Mouse (Mus musculus) neural tube, embryonic 11.5 days (tissue): ENCODE data around the gene Rbpj. TPM values are rescaled to one million over a fixed set of nuclear protein-coding genes. Genes with fewer than 3 reads are reported as not detected.

Source experiments
- ATAC-seq: fragments of 200-750 bp; cut with Nextera tagmentation; 2 replicates; pipeline ENCODE4 v1.8.0; 2017; ENCODE audit warnings: moderate number of reproducible peaks, mild to moderate bottlenecking, moderate TSS enrichment, moderate library complexity; ENCODE audit not compliant: insufficient read depth, low FRiP score, low TSS enrichment
- DNase-seq: peaks from one replicate; pipeline ENCODE4 v3.0.0-alpha.2; 2015; ENCODE audit warnings: low spot score
- H3K27ac ChIP-seq: fragments of 300-500 bp; sonication (generic); 2 replicates; pipeline ENCODE4 v1.5.1; 2014; ENCODE audit warnings: low read depth, mild to moderate bottlenecking, low read length
- H3K27me3 ChIP-seq: fragments of 300-500 bp; sonication (generic); 2 replicates; pipeline ENCODE4 v1.6.1; 2014; ENCODE audit warnings: mild to moderate bottlenecking, low read length, mixed read lengths; ENCODE audit not compliant: control insufficient read depth, insufficient read depth
- H3K36me3 ChIP-seq: fragments of 300-500 bp; sonication (generic); 2 replicates; pipeline ENCODE4 v1.6.1; 2014; ENCODE audit warnings: mild to moderate bottlenecking, low read length, moderate library complexity, mixed read lengths; ENCODE audit not compliant: control insufficient read depth, insufficient read depth
- H3K4me1 ChIP-seq: fragments of 300-500 bp; sonication (generic); 2 replicates; pipeline ENCODE4 v1.6.1; 2014; ENCODE audit warnings: low read length, mixed read lengths; ENCODE audit not compliant: control insufficient read depth, insufficient read depth
- H3K4me2 ChIP-seq: fragments of 300-500 bp; sonication (generic); 2 replicates; pipeline ENCODE4 v1.6.1; 2014; ENCODE audit warnings: low read depth, mild to moderate bottlenecking, moderate library complexity
- H3K4me3 ChIP-seq: fragments of 300-500 bp; sonication (generic); 2 replicates; pipeline ENCODE4 v1.5.1; 2014; ENCODE audit warnings: low read depth, low read length
- H3K9ac ChIP-seq: fragments of 300-500 bp; sonication (generic); 2 replicates; pipeline ENCODE4 v1.6.1; 2014; ENCODE audit warnings: mild to moderate bottlenecking, low read length
- H3K9me3 ChIP-seq: fragments of 300-500 bp; sonication (generic); 2 replicates; pipeline ENCODE4 v1.6.1; 2016; ENCODE audit warnings: low read length; ENCODE audit not compliant: control insufficient read depth
- WGBS: fragments of 180-500 bp; shearing (Covaris S2); extraction: QIAGEN DNeasy Blood & Tissue Kit; methylation state at CpG from one replicate; pipeline ENCODE4 v1.1.7; 2014; 5-methylcytosine and 5-hydroxymethylcytosine counted together
- polyA plus RNA-seq: library from polyadenylated mRNA; unstranded; fragments of >200 nt; fragmentation: Nextera tagmentation; extraction: Ambion mirVana; gene quantifications from 2 replicates; pipeline ENCODE4 v1.2.1, GENCODE M21; 2014

The Rbpj gene
- polyA plus RNA-seq, 1 experiment from 2014 or later = 59.4 TPM

GRCm38 (mm10) chr5:53479891-53480290, 13.9 kb downstream of the Rbpj start:
- no peak for ATAC-seq

DNA sequence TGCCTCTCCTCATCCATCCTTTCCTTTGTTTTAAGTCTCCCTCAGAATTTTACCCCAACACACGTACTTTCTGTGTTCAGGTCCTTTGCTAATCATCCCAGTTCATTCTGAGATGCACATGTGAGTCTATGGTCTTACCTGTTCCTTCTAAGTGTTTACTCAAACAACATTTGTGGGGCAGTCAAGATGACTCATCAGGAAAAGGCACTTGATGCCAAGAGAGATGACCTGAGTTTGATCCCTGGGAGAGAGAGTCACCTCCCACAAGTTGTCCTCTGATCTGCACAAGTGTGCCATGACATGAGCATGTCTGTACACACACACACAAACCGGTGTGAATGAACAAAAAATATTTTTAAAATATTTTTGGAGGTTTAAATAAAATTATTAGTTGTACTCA, 15.1 kb downstream of the Rbpj start:
- Histone ChIP-seq H3K4me2 (no peak overlapping the region), H3K36me3 (no peaks in the 10 kb centered on the region), H3K9ac (no peak overlapping the region), H3K9me3 (no peaks in the 10 kb centered on the region), H3K27ac (no peak overlapping the region), H3K27me3 (no peaks in the 10 kb centered on the region), H3K4me1 (no peaks in the 10 kb centered on the region), H3K4me3 (no peak overlapping the region)
- 97% methylated on average over 2 of the region's 2 CpGs for WGBS
- no peak for DNase-seq
- no peak for ATAC-seq

More at GRCm38 (mm10) chr5:53479891-53480290, 13.9 kb downstream of the Rbpj start:
- Histone ChIP-seq H3K4me1 (no peaks in the 10 kb centered on the region), H3K36me3 (no peaks in the 10 kb centered on the region), H3K9ac (no peak overlapping the region), H3K9me3 (no peaks in the 10 kb centered on the region), H3K4me2 (no peak overlapping the region), H3K27me3 (no peaks in the 10 kb centered on the region), H3K27ac (no peak overlapping the region), H3K4me3 (no peak overlapping the region)
- WGBS = 63% methylated on average over 5 of the region's 5 CpGs
- DNase-seq = no peak

DNA sequence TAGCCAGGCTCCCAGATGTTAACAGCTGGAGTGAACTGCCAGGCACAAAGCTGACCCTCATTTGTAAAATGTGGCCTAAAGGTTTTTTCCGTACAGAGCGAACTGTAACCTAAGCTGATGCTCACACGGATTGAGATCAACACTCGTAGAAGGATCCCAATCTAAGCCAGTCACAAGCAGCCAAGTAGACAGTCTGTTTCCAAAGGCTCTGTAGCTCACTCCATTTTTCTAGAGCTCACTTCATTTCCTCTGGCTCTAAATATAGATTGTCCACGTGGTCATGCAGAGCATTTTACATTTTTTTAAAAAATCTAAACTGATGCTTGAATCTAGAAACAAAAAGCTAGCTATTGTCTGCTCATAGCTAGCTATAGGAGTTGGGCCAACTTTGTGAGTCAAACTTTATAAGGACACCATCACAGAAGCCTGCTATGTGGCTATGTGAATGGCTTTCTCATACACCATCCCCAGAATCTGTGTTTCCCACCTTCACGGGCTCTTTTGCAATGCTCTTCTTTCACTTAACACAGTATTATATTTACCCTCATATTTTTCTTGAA, 19.2 kb downstream of the Rbpj start:
- Histone ChIP-seq H3K4me3 (no peak overlapping the region), H3K9ac (no peak overlapping the region), H3K4me1 (no peaks in the 10 kb centered on the region), H3K36me3 (no peaks in the 10 kb centered on the region), H3K9me3 (no peaks in the 10 kb centered on the region), H3K27ac (no peak overlapping the region), H3K4me2 (no peak overlapping the region), H3K27me3 (no peaks in the 10 kb centered on the region)
- DNase-seq (no peak), ATAC-seq (no peak)
- WGBS = 88% methylated on average over 6 of the region's 6 CpGs

DNA sequence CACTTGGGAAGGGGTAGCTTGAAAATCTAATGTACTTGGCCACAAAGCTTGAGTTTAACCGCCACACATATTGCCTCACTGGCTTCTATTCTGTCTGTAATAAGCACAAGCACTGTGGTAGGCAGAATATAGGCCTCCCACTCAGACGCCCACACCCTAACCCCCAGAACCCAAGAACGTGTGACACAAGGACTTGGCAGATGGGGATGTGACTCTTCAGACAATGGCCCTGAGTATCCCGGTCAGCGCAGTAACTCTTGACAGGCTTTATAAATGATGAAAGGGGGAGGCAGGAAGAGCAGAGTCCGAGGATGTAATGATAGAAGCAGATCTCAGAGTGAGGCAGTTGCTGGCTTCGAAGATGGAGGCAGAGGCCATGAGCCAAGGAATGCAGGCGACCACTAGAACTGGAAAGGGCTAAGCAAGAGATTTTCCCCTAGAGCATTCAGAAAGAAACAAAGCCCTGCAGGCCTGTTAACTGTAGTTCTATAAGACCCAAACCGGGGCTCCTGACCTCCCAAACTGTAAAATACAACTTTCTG, 20.1 kb downstream of the Rbpj start:
- H3K4me1 ChIP-seq = no peaks in the 10 kb centered on the region
- H3K9me3 ChIP-seq = no peaks in the 10 kb centered on the region
- H3K9ac ChIP-seq = no peak overlapping the region
- no peak for ATAC-seq
- no peak for DNase-seq
- H3K4me3 ChIP-seq = no peak overlapping the region
- H3K27ac ChIP-seq = no peak overlapping the region
- H3K36me3 ChIP-seq = no peaks in the 10 kb centered on the region
- H3K4me2 ChIP-seq = no peak overlapping the region
- no peaks in the 10 kb centered on the region for H3K27me3 ChIP-seq
- WGBS = 66% methylated on average over 9 of the region's 9 CpGs

- no peaks in the 10 kb centered on the region for H3K9me3 ChIP-seq
- H3K4me3 ChIP-seq = no peak overlapping the region
- ATAC-seq (no peak), DNase-seq (no peak)
- 43% methylated on average over 11 of the region's 11 CpGs for WGBS
- no peak overlapping the region for H3K4me2 ChIP-seq
- no peaks in the 10 kb centered on the region for H3K36me3 ChIP-seq
- no peaks in the 10 kb centered on the region for H3K4me1 ChIP-seq
- H3K9ac ChIP-seq = no peak overlapping the region
- no peak overlapping the region for H3K27ac ChIP-seq
- H3K27me3 ChIP-seq = no peaks in the 10 kb centered on the region
Measured at GRCm38 (mm10) chr5:53486966-53487592, 21.1 kb downstream of the Rbpj start.

- H3K36me3 ChIP-seq = no peaks in the 10 kb centered on the region
- no peak for ATAC-seq
- H3K9ac ChIP-seq = no peak overlapping the region
- WGBS = 56% methylated on average over 5 of the region's 5 CpGs
- no peak overlapping the region for H3K27ac ChIP-seq
- no peaks in the 10 kb centered on the region for H3K4me1 ChIP-seq
- no peaks in the 10 kb centered on the region for H3K9me3 ChIP-seq
- no peak for DNase-seq
- no peak overlapping the region for H3K4me3 ChIP-seq
- H3K27me3 ChIP-seq = no peaks in the 10 kb centered on the region
- H3K4me2 ChIP-seq = no peak overlapping the region
Measured at GRCm38 (mm10) chr5:53490697-53491099, 24.7 kb downstream of the Rbpj start.

- no peak overlapping the region for H3K9ac ChIP-seq
- H3K36me3 ChIP-seq = no peaks in the 10 kb centered on the region
- H3K27me3 ChIP-seq = no peaks in the 10 kb centered on the region
- ATAC-seq (no peak), DNase-seq (no peak)
- no peaks in the 10 kb centered on the region for H3K9me3 ChIP-seq
- H3K4me2 ChIP-seq = no peak overlapping the region
- 76% methylated on average over 6 of the region's 6 CpGs for WGBS
- no peak overlapping the region for H3K27ac ChIP-seq
- no peaks in the 10 kb centered on the region for H3K4me1 ChIP-seq
- H3K4me3 ChIP-seq = no peak overlapping the region
Measured at GRCm38 (mm10) chr5:53493756-53494155, 27.8 kb downstream of the Rbpj start.

GRCm38 (mm10) chr5:53494536-53495159, 28.7 kb downstream of the Rbpj start:
- no peak overlapping the region for H3K9ac ChIP-seq
- no peaks in the 10 kb centered on the region for H3K27me3 ChIP-seq
- H3K4me2 ChIP-seq = no peak overlapping the region
- no peaks in the 10 kb centered on the region for H3K9me3 ChIP-seq
- DNase-seq (no peak), ATAC-seq (no peak)
- H3K36me3 ChIP-seq = no peaks in the 10 kb centered on the region
- no peaks in the 10 kb centered on the region for H3K4me1 ChIP-seq
- H3K4me3 ChIP-seq = no peak overlapping the region
- 90% methylated on average over 17 of the region's 17 CpGs for WGBS
- H3K27ac ChIP-seq = no peak overlapping the region
